Mouse (Mus musculus) liver, embryonic 13.5 days (tissue): Measurements from ENCODE around the gene Sntg2. TPM values are rescaled to one million over a fixed set of nuclear protein-coding genes. Genes with fewer than 3 reads are reported as not detected.

Experiments
- ATAC-seq: fragments of 200-750 bp; cut with Nextera tagmentation; 2 replicates; pipeline ENCODE4 v1.8.0; 2017; ENCODE audit warnings: low read depth, mild to moderate bottlenecking, moderate number of reproducible peaks, moderate library complexity
- DNase-seq: peaks from one replicate; pipeline ENCODE4 v3.0.0; 2022
- H3K27ac ChIP-seq: fragments of 300-500 bp; sonication (generic); 2 replicates; pipeline ENCODE4 v1.5.1; 2015; ENCODE audit warnings: moderate library complexity, mild to moderate bottlenecking, inconsistent platforms
- H3K27me3 ChIP-seq: fragments of 300-500 bp; sonication (generic); 2 replicates; pipeline ENCODE4 v1.6.1; 2015; ENCODE audit warnings: mild to moderate bottlenecking, inconsistent platforms
- H3K36me3 ChIP-seq: fragments of 300-500 bp; sonication (generic); 2 replicates; pipeline ENCODE4 v1.6.1; 2015; ENCODE audit warnings: mild to moderate bottlenecking, inconsistent platforms
- H3K4me1 ChIP-seq: fragments of 300-500 bp; sonication (generic); replicated peaks from 2 replicates; pipeline ENCODE4 v1.6.1; 2015; ENCODE audit warnings: inconsistent platforms
- H3K4me2 ChIP-seq: fragments of 300-500 bp; sonication (generic); 2 replicates; pipeline ENCODE4 v1.6.1; 2015; ENCODE audit warnings: inconsistent platforms, mild to moderate bottlenecking, moderate library complexity
- H3K4me3 ChIP-seq: fragments of 300-500 bp; sonication (generic); replicated peaks from 2 replicates; pipeline ENCODE4 v1.5.1; 2015; ENCODE audit warnings: mild to moderate bottlenecking, inconsistent platforms
- H3K9ac ChIP-seq: fragments of 300-500 bp; sonication (generic); 2 replicates; pipeline ENCODE4 v1.6.1; 2015; ENCODE audit warnings: mild to moderate bottlenecking, inconsistent platforms
- H3K9me3 ChIP-seq: fragments of 300-500 bp; sonication (generic); replicated peaks from 2 replicates; pipeline ENCODE4 v1.6.1; 2016; ENCODE audit warnings: inconsistent platforms
- WGBS: fragments of 180-500 bp; shearing (Covaris S2); methylation state at CpG from one replicate; pipeline ENCODE4 v1.1.7; 2015; ENCODE audit not compliant: insufficient replicate concordance; 5-methylcytosine and 5-hydroxymethylcytosine counted together
- polyA plus RNA-seq: library from polyadenylated mRNA; unstranded; fragments of >200 nt; fragmentation: Nextera tagmentation; extraction: Ambion mirVana; gene quantifications from 2 replicates; pipeline ENCODE4 v1.2.1, GENCODE M21; 2015

The Sntg2 gene
- polyA plus RNA-seq, 1 experiment from 2014 or later = 0.29 TPM

GRCm38 (mm10) chr12:30200621-30201020 lies 172.6 kb downstream of the Sntg2 start:
- Histone ChIP-seq H3K36me3 (no peaks in the 10 kb centered on the region), H3K9ac (no peak overlapping the region), H3K4me3 (no peak overlapping the region), H3K4me2 (no peak overlapping the region), H3K27ac (no peak overlapping the region), H3K9me3 (no peaks in the 10 kb centered on the region), H3K27me3 (no peaks in the 10 kb centered on the region), H3K4me1 (no peaks in the 10 kb centered on the region)
- DNase-seq = no peak
- 76% methylated on average over 7 of the region's 7 CpGs for whole genome bisulfite sequencing
- ATAC-seq = no peak

DNA sequence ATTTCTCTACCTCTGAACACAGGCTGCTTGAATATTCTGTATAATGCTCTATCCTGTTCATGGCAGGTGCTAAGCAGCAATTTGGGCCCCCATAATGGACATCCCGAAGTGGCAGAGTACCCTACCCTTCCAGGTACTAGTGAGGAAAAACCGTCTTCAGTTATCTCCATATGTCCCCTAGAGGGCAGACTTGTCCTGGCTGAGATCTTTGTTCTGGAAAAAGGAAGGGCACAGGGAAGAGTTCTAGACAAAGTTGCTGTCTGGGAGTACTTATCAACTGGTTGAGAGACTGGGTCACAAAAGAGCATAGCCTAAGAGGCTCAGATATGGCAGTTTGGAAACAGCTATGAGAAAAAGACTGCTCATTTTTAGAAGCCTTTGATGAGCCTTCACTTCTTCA lies 173.4 kb downstream of the Sntg2 start:
- H3K9me3 ChIP-seq = no peaks in the 10 kb centered on the region
- no peak overlapping the region for H3K9ac ChIP-seq
- no peaks in the 10 kb centered on the region for H3K4me1 ChIP-seq
- no peaks in the 10 kb centered on the region for H3K27me3 ChIP-seq
- H3K4me3 ChIP-seq = no peak overlapping the region
- no peak overlapping the region for H3K4me2 ChIP-seq
- WGBS = 18% methylated on average over 2 of the region's 2 CpGs
- H3K27ac ChIP-seq = no peak overlapping the region
- no peak for DNase-seq
- no peaks in the 10 kb centered on the region for H3K36me3 ChIP-seq
- no peak for ATAC-seq

DNA sequence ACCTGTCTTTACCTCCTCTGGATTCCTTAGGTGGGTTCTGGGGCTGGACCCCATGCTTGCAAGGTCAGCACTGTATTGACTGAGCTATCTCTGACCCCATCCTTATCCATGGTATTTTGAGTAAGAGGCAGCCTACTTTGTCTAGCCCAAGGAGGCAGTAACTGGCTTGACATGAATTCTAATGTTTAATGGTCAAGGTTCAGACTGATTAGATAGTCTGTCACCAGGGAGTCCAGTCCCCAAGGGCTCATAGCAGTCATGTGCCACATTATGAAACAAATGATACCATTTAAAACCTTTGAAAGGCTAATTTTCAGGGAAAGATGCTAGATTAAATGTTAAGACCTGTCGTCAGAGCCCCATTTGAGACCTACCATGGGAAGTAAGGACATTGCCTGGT lies 174.9 kb downstream of the Sntg2 start:
- Histone ChIP-seq H3K4me3 (no peak overlapping the region), H3K9ac (no peak overlapping the region), H3K27ac (no peak overlapping the region), H3K4me1 (no peaks in the 10 kb centered on the region), H3K27me3 (no peaks in the 10 kb centered on the region), H3K4me2 (no peak overlapping the region), H3K36me3 (no peaks in the 10 kb centered on the region), H3K9me3 (no peaks in the 10 kb centered on the region)
- ATAC-seq (no peak), DNase-seq (no peak)
- 53% methylated on average over 1 of the region's 1 CpGs for WGBS

GRCm38 (mm10) chr12:30181721-30182120 lies 191.5 kb downstream of the Sntg2 start:
- ATAC-seq = no peak
- Histone ChIP-seq H3K27me3 (no peaks in the 10 kb centered on the region), H3K9me3 (no peaks in the 10 kb centered on the region), H3K9ac (no peak overlapping the region), H3K27ac (no peak overlapping the region), H3K4me3 (no peak overlapping the region), H3K4me1 (no peaks in the 10 kb centered on the region), H3K4me2 (no peak overlapping the region), H3K36me3 (no peaks in the 10 kb centered on the region)
- 52% methylated on average over 3 of the region's 3 CpGs for whole genome bisulfite sequencing
- no peak for DNase-seq

- no peaks in the 10 kb centered on the region for H3K36me3 ChIP-seq
- WGBS = 54% methylated on average over 1 of the region's 1 CpGs
- H3K9me3 ChIP-seq = no peaks in the 10 kb centered on the region
- no peak for ATAC-seq
- H3K4me2 ChIP-seq = no peak overlapping the region
- no peak overlapping the region for H3K27ac ChIP-seq
- no peak overlapping the region for H3K4me3 ChIP-seq
- no peak overlapping the region for H3K9ac ChIP-seq
- no peaks in the 10 kb centered on the region for H3K4me1 ChIP-seq
- DNase-seq = no peak
- H3K27me3 ChIP-seq = no peaks in the 10 kb centered on the region
Measured at GRCm38 (mm10) chr12:30179623-30180022, 193.6 kb downstream of the Sntg2 start.

GRCm38 (mm10) chr12:30177966-30178365 lies 195.2 kb downstream of the Sntg2 start:
- H3K4me2 ChIP-seq = no peak overlapping the region
- DNase-seq (no peak), ATAC-seq (no peak)
- H3K4me3 ChIP-seq = no peak overlapping the region
- H3K9me3 ChIP-seq = no peaks in the 10 kb centered on the region
- 64% methylated on average over 6 of the region's 6 CpGs for WGBS
- H3K27me3 ChIP-seq = no peaks in the 10 kb centered on the region
- H3K9ac ChIP-seq = no peak overlapping the region
- H3K36me3 ChIP-seq = no peaks in the 10 kb centered on the region
- H3K4me1 ChIP-seq = no peaks in the 10 kb centered on the region
- no peak overlapping the region for H3K27ac ChIP-seq

GRCm38 (mm10) chr12:30177529-30177928 lies 195.6 kb downstream of the Sntg2 start:
- Histone ChIP-seq H3K36me3 (no peaks in the 10 kb centered on the region), H3K4me2 (no peak overlapping the region), H3K9ac (no peak overlapping the region), H3K4me3 (no peak overlapping the region), H3K4me1 (no peaks in the 10 kb centered on the region), H3K27me3 (no peaks in the 10 kb centered on the region), H3K27ac (no peak overlapping the region), H3K9me3 (no peaks in the 10 kb centered on the region)
- 61% methylated on average over 2 of the region's 2 CpGs for WGBS
- ATAC-seq (no peak), DNase-seq (no peak)

GRCm38 (mm10) chr12:30168491-30168890 lies 204.7 kb downstream of the Sntg2 start:
- DNase-seq (no peak), ATAC-seq (no peak)
- H3K27me3 ChIP-seq = no peaks in the 10 kb centered on the region
- H3K36me3 ChIP-seq = no peaks in the 10 kb centered on the region
- H3K4me2 ChIP-seq = no peak overlapping the region
- H3K9me3 ChIP-seq = no peaks in the 10 kb centered on the region
- no peak overlapping the region for H3K27ac ChIP-seq
- 52% methylated on average over 3 of the region's 3 CpGs for WGBS
- H3K9ac ChIP-seq = no peak overlapping the region
- H3K4me3 ChIP-seq = no peak overlapping the region
- no peaks in the 10 kb centered on the region for H3K4me1 ChIP-seq

- ATAC-seq = no peak
Measured at GRCm38 (mm10) chr12:30164538-30164937, 208.6 kb downstream of the Sntg2 start.

GRCm38 (mm10) chr12:30164005-30164404 lies 209.2 kb downstream of the Sntg2 start:
- ATAC-seq (no peak), DNase-seq (no peak)
- Histone ChIP-seq H3K4me2 (no peak overlapping the region), H3K9me3 (no peaks in the 10 kb centered on the region), H3K27me3 (no peaks in the 10 kb centered on the region), H3K27ac (no peak overlapping the region), H3K9ac (no peak overlapping the region), H3K4me1 (no peaks in the 10 kb centered on the region), H3K4me3 (no peak overlapping the region), H3K36me3 (no peaks in the 10 kb centered on the region)
- WGBS = 71% methylated on average over 6 of the region's 6 CpGs

More at GRCm38 (mm10) chr12:30164538-30164937, 208.6 kb downstream of the Sntg2 start:
- no peaks in the 10 kb centered on the region for H3K36me3 ChIP-seq
- WGBS = 52% methylated on average over 5 of the region's 5 CpGs
- H3K4me2 ChIP-seq = no peak overlapping the region
- no peak overlapping the region for H3K27ac ChIP-seq
- H3K4me1 ChIP-seq = no peaks in the 10 kb centered on the region
- no peak overlapping the region for H3K9ac ChIP-seq
- H3K4me3 ChIP-seq = no peak overlapping the region
- H3K9me3 ChIP-seq = no peaks in the 10 kb centered on the region
- H3K27me3 ChIP-seq = no peaks in the 10 kb centered on the region
- no peak for DNase-seq

GRCm38 (mm10) chr12:30161731-30162406 lies 211.3 kb downstream of the Sntg2 start:
- 62% methylated on average over 5 of the region's 5 CpGs for WGBS
- Histone ChIP-seq H3K9ac (no peak overlapping the region), H3K36me3 (no peaks in the 10 kb centered on the region), H3K4me2 (no peak overlapping the region), H3K27me3 (no peaks in the 10 kb centered on the region), H3K27ac (no peak overlapping the region), H3K4me3 (no peak overlapping the region), H3K9me3 (no peaks in the 10 kb centered on the region), H3K4me1 (no peaks in the 10 kb centered on the region)
- DNase-seq = no peak
- ATAC-seq = no peak

- H3K4me1 ChIP-seq = no peaks in the 10 kb centered on the region
- 60% methylated on average over 3 of the region's 3 CpGs for WGBS
- no peak overlapping the region for H3K4me3 ChIP-seq
- H3K4me2 ChIP-seq = no peak overlapping the region
- H3K36me3 ChIP-seq = no peaks in the 10 kb centered on the region
- no peaks in the 10 kb centered on the region for H3K9me3 ChIP-seq
- no peak overlapping the region for H3K27ac ChIP-seq
- no peak overlapping the region for H3K9ac ChIP-seq
- no peak for DNase-seq
- no peaks in the 10 kb centered on the region for H3K27me3 ChIP-seq
- no peak for ATAC-seq
Measured at GRCm38 (mm10) chr12:30160475-30160874, 212.7 kb downstream of the Sntg2 start.
